Mouse (Mus musculus) heart, embryonic 14.5 days (tissue): ENCODE results near the gene B4galt7. TPM values are rescaled to one million over a fixed set of nuclear protein-coding genes. Genes with fewer than 3 reads are reported as not detected.
"Not testable (repeated sequence)": the region's sequence is repeated elsewhere in the genome, so short reads cannot be mapped to it uniquely, and the experiment has no call there.

Source experiments
- ATAC-seq: fragments of 200-750 bp; cut with Nextera tagmentation; 2 replicates; pipeline ENCODE4 v1.8.0; 2017; ENCODE audit warnings: low read depth, moderate TSS enrichment; ENCODE audit not compliant: insufficient number of reproducible peaks, insufficient read depth, low FRiP score
- H3K27ac ChIP-seq, 2 experiments: fragments of 200-500 bp in 1 of 2; fragments of 300-500 bp in 1 of 2; sonication (generic) in 1 of 2; replicated peaks in 1 of 2; 2 replicates each; pipeline ENCODE4 v1.5.1; 2012 to 2014; ENCODE audit warnings: low read depth in 2 of 2, low read length in 2 of 2, control low read depth in 1 of 2, mild to moderate bottlenecking in 1 of 2, mixed read lengths in 1 of 2; ENCODE audit not compliant: control insufficient read depth in 1 of 2, insufficient read depth in 1 of 2
- H3K27me3 ChIP-seq: fragments of 300-500 bp; sonication (generic); 2 replicates; pipeline ENCODE4 v1.6.1; 2014; ENCODE audit warnings: mild to moderate bottlenecking, low read length, control low read depth; ENCODE audit not compliant: control insufficient read depth, insufficient read depth
- H3K36me3 ChIP-seq: fragments of 300-500 bp; sonication (generic); 2 replicates; pipeline ENCODE4 v1.6.1; 2014; ENCODE audit warnings: mild to moderate bottlenecking, control low read depth, low read length, mixed read lengths; ENCODE audit not compliant: control insufficient read depth, insufficient read depth
- H3K4me1 ChIP-seq, 2 experiments: fragments of 200-500 bp in 1 of 2; fragments of 300-500 bp in 1 of 2; sonication (generic) in 1 of 2; 2 replicates each; pipeline ENCODE4 v1.6.1; 2012 to 2014; ENCODE audit warnings: low read length in 2 of 2, control low read depth in 1 of 2, mixed read lengths in 1 of 2; ENCODE audit not compliant: control insufficient read depth in 2 of 2, insufficient read depth in 2 of 2
- H3K4me2 ChIP-seq: fragments of 300-500 bp; sonication (generic); 2 replicates; pipeline ENCODE4 v1.6.1; 2014; ENCODE audit warnings: mild to moderate bottlenecking, low read length
- H3K4me3 ChIP-seq, 2 experiments: fragments of 200-500 bp in 1 of 2; fragments of 300-500 bp in 1 of 2; sonication (generic) in 1 of 2; 2 replicates each; pipeline ENCODE4 v1.5.1; 2012 to 2014; ENCODE audit warnings: low read length in 2 of 2, mild to moderate bottlenecking in 2 of 2, control low read depth in 1 of 2, low read depth in 1 of 2, moderate library complexity in 1 of 2; ENCODE audit not compliant: control insufficient read depth in 1 of 2, insufficient read depth in 1 of 2
- H3K9ac ChIP-seq: fragments of 300-500 bp; sonication (generic); 2 replicates; pipeline ENCODE4 v1.6.1; 2014; ENCODE audit warnings: mild to moderate bottlenecking, low read length
- H3K9me3 ChIP-seq: fragments of 300-500 bp; sonication (generic); 2 replicates; pipeline ENCODE4 v1.6.1; 2016; ENCODE audit warnings: low read length, control low read depth; ENCODE audit not compliant: control insufficient read depth
- WGBS: fragments of 180-500 bp; shearing (Covaris S2); extraction: QIAGEN DNeasy Blood & Tissue Kit; methylation state at CpG from one replicate; pipeline ENCODE4 v1.1.7; 2014; 5-methylcytosine and 5-hydroxymethylcytosine counted together
- polyA plus RNA-seq: library from polyadenylated mRNA; unstranded; fragments of >200 nt; fragmentation: Nextera tagmentation; extraction: Ambion mirVana; gene quantifications from 2 replicates; pipeline ENCODE4 v1.2.1, GENCODE M21; 2014

The B4galt7 gene
- polyA plus RNA-seq, 1 experiment from 2014 or later = 17.2 TPM

- not testable (repeated sequence) for H3K4me2 ChIP-seq, H3K9ac ChIP-seq, H3K4me3 ChIP-seq, H3K27me3 ChIP-seq, H3K4me1 ChIP-seq, H3K27ac ChIP-seq, ATAC-seq, H3K9me3 ChIP-seq
- peaks cover 59% of the 10 kb centered on the region for H3K36me3 ChIP-seq
- 41% methylated on average over 8 of the region's 8 CpGs for WGBS
These were observed 40.8 kb downstream of the B4galt7 start for GRCm38 (mm10) chr13:55640480-55640879.

- Histone ChIP-seq H3K4me1 (no peaks in the 10 kb centered on the region), H3K4me3 (no peak overlapping the region), H3K27me3 (no peaks in the 10 kb centered on the region), H3K4me2 (no peak overlapping the region), H3K9ac (no peak overlapping the region), H3K9me3 (no peaks in the 10 kb centered on the region), H3K27ac (no peak overlapping the region), H3K36me3 (peaks cover 74% of the 10 kb centered on the region)
- no peak for ATAC-seq
- WGBS = 93% methylated on average over 2 of the region's 2 CpGs
These were observed 44.8 kb downstream of the B4galt7 start for GRCm38 (mm10) chr13:55644525-55644924.

GRCm38 (mm10) chr13:55650098-55650497 lies 50.4 kb downstream of the B4galt7 start:
- Histone ChIP-seq H3K27me3 (no peaks in the 10 kb centered on the region), H3K36me3 (peaks cover 100% of the 10 kb centered on the region), H3K4me2 (no peak overlapping the region), H3K9ac (no peak overlapping the region), H3K27ac (no peak overlapping the region), H3K4me3 (no peak overlapping the region), H3K9me3 (no peaks in the 10 kb centered on the region), H3K4me1 (no peaks in the 10 kb centered on the region)
- 90% methylated on average over 12 of the region's 12 CpGs for WGBS
- no peak for ATAC-seq

GRCm38 (mm10) chr13:55650980-55651379 lies 51.3 kb downstream of the B4galt7 start:
- no peak for ATAC-seq
- Histone ChIP-seq H3K4me3 (no peak overlapping the region), H3K9me3 (no peaks in the 10 kb centered on the region), H3K4me1 (no peaks in the 10 kb centered on the region), H3K27me3 (no peaks in the 10 kb centered on the region), H3K9ac (no peak overlapping the region), H3K27ac (no peak overlapping the region), H3K36me3 (peaks cover 100% of the 10 kb centered on the region), H3K4me2 (no peak overlapping the region)
- 90% methylated on average over 6 of the region's 6 CpGs for WGBS

Other genes with a start within 250 kb of the B4galt7 start
- 69.5 and 73.6 TPM in 2 replicates for gene Lman2, start 237.1 kb upstream of the B4galt7 start, polyA plus RNA-seq
- gene Rgs14, start 230.2 kb upstream of the B4galt7 start, polyA plus RNA-seq = 0.45 and 0.50 TPM in 2 replicates
- not detected in 2 replicates for gene Slc34a1, start 201.7 kb upstream of the B4galt7 start, polyA plus RNA-seq
- not detected in 2 replicates for gene Pfn3, start 184.7 kb upstream of the B4galt7 start, polyA plus RNA-seq
- not detected in 2 replicates for gene F12, start 173.1 kb upstream of the B4galt7 start, polyA plus RNA-seq
- 20.6 and 23.6 TPM in 2 replicates for gene Grk6, start 154.8 kb upstream of the B4galt7 start, polyA plus RNA-seq
- gene Prr7, start 135.6 kb upstream of the B4galt7 start, polyA plus RNA-seq = 0.24 and 0.30 TPM in 2 replicates
- 51.8 and 53.5 TPM in 2 replicates for gene Dbn1, start 111.8 kb upstream of the B4galt7 start, polyA plus RNA-seq
- 329 and 370 TPM in 2 replicates for gene Pdlim7, start 86.2 kb upstream of the B4galt7 start, polyA plus RNA-seq
- 1.3 and 1.4 TPM in 2 replicates for gene Dok3, start 70.6 kb upstream of the B4galt7 start, polyA plus RNA-seq
- gene Ddx41, start 63.2 kb upstream of the B4galt7 start, polyA plus RNA-seq = 27.8 and 28.9 TPM in 2 replicates
- gene Fam193b, start 28.8 kb upstream of the B4galt7 start, polyA plus RNA-seq = 16.8 and 19.5 TPM in 2 replicates
- 35.0 and 58.4 TPM in 2 replicates for gene Tmed9, start 26.2 kb upstream of the B4galt7 start, polyA plus RNA-seq
- 35.3 and 41.2 TPM in 2 replicates for gene Caml, start 23.1 kb downstream of the B4galt7 start, polyA plus RNA-seq
- 22.0 and 22.8 TPM in 2 replicates for gene Ddx46, start 35.1 kb downstream of the B4galt7 start, polyA plus RNA-seq
- gene B230219D22Rik, start 93.2 kb downstream of the B4galt7 start, polyA plus RNA-seq = 74.8 and 75.4 TPM in 2 replicates
- gene Txndc15, start 114.8 kb downstream of the B4galt7 start, polyA plus RNA-seq = 69.6 and 70.5 TPM in 2 replicates
- 58.7 and 65.0 TPM in 2 replicates for gene Pcbd2, start 127.5 kb downstream of the B4galt7 start, polyA plus RNA-seq
- not detected in 2 replicates for gene Catsper3, start 184.7 kb downstream of the B4galt7 start, polyA plus RNA-seq
- 0.09 TPM in 1 of 2 replicates, not detected in the other for gene Pitx1, start 236.3 kb downstream of the B4galt7 start, polyA plus RNA-seq